Mouse (Mus musculus) heart, embryonic 10.5 days (tissue): ENCODE data around the gene Srcin1. TPM values are rescaled to one million over a fixed set of nuclear protein-coding genes. Genes with fewer than 3 reads are reported as not detected.
A peak's percentile ranks its signal among the peaks of the same experiment; 100 is the strongest.

ENCODE experiments used
- DNase-seq: peaks from one replicate; pipeline ENCODE4 v3.0.0-alpha.2; 2017; ENCODE audit warnings: low spot score
- H3K27ac ChIP-seq: fragments of 300-500 bp; sonication (generic); 2 replicates; pipeline ENCODE4 v1.5.1; 2016; ENCODE audit warnings: mild to moderate bottlenecking
- H3K27me3 ChIP-seq: fragments of 300-500 bp; sonication (generic); 2 replicates; pipeline ENCODE4 v1.6.1; 2016; ENCODE audit warnings: mild to moderate bottlenecking; ENCODE audit not compliant: poor library complexity, insufficient read depth, severe bottlenecking
- H3K36me3 ChIP-seq: fragments of 300-500 bp; sonication (generic); 2 replicates; pipeline ENCODE4 v1.6.1; 2016; ENCODE audit warnings: mild to moderate bottlenecking, moderate library complexity
- H3K4me1 ChIP-seq: fragments of 300-500 bp; sonication (generic); 2 replicates; pipeline ENCODE4 v1.6.1; 2016; ENCODE audit warnings: mild to moderate bottlenecking
- H3K4me3 ChIP-seq: fragments of 300-500 bp; sonication (generic); 2 replicates; pipeline ENCODE4 v1.5.1; 2016; ENCODE audit warnings: mild to moderate bottlenecking, moderate library complexity
- H3K9me3 ChIP-seq: fragments of 300-500 bp; sonication (generic); 2 replicates; pipeline ENCODE4 v1.6.1; 2016; ENCODE audit warnings: mild to moderate bottlenecking, moderate library complexity
- WGBS: fragments of 180-500 bp; shearing (Covaris S2); methylation state at CpG from one replicate; pipeline ENCODE4 v1.1.7; 2016; 5-methylcytosine and 5-hydroxymethylcytosine counted together
- polyA plus RNA-seq: library from polyadenylated mRNA; unstranded; fragments of >200 nt; fragmentation: Nextera tagmentation; extraction: Ambion mirVana; gene quantifications from 2 replicates; pipeline ENCODE4 v1.2.1, GENCODE M21; 2016

The Srcin1 gene
- polyA plus RNA-seq, 1 experiment from 2014 or later, result 0.14 TPM

DNA sequence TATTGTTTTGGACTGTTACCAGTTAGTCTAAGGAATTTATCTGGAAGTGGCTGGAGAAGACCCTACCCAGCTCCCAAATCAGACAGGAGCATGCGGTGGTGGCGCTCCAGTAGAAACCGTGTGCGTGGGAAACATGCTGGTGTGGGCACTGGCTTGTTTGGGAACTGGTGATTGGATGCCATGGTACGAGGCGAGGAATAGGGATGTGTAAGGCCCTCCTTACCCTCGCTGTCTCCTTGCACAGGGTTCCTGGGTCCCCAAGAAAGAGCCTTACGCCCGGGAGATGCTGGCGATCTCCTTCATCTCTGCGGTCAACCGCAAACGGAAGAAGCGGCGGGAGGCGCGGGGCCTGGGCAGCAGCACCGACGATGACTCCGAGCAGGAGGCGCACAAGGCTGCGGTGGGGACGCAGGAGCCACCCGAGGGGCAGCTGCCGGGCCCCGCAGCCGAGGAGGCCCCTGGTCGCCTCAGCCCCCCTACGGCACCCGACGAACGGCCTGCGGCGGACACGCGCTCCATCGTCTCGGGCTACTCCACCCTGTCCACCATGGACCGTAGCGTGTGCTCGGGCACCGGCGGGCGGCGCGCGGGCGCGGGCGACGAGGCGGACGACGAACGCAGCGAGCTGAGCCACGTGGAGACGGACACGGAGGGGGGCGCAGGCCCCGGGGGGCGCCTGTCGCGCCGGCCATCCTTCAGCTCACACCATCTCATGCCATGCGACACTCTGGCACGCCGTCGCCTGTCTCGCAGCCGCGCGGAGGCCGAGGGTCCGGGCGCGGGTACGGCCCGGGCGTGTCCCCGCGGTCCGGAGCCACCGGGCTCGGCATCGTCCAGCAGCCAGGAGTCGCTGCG, 75.9 kb downstream of the Srcin1 start, which contains the start of gene 4933428G20Rik:
Gene 4933428G20Rik, minus strand, starts transcription at position 476 of the 855 bp plus-strand sequence.
- Histone ChIP-seq H3K36me3 (peaks cover 65% of the 10 kb centered on the region), H3K27ac (peak within 1 kb of the TSS; percentile 68), H3K27me3 (peaks cover 65% of the 10 kb centered on the region)

DNA sequence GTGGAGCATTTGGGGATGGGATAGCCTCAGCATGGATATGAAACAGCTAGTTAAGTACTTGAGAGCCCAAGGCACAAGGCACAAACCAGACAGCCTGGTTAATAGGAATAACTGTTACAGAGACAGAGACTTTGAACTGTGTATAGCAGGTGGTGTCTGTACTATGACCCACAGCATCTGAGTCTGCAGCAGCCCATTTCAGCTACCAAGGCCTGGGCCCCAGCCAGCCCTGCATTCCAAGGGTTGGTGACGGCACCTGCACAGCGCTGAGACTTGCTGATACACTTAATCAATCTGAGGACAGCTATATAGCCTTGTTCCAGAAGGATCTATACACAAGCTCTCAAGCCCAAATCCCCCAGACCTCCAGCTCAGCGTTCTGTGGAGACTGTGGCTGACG, 78.4 kb downstream of the Srcin1 start:
- no peak for DNase-seq
- WGBS, result 86% methylated on average over 4 of the region's 4 CpGs
- Histone ChIP-seq H3K4me1 (peaks cover 29% of the 10 kb centered on the region), H3K36me3 (peaks cover 91% of the 10 kb centered on the region), H3K27me3 (peaks cover 62% of the 10 kb centered on the region), H3K4me3 (no peak overlapping the region), H3K9me3 (no peaks in the 10 kb centered on the region), H3K27ac (no peak overlapping the region)

More for the DNA sequence above, 75.9 kb downstream of the Srcin1 start, which contains the start of gene 4933428G20Rik:
- Histone ChIP-seq H3K9me3 (no peaks in the 10 kb centered on the region), H3K4me1 (peaks cover 33% of the 10 kb centered on the region), H3K4me3 (peak within 1 kb of the TSS; percentile 49)
- WGBS, result 21% methylated on average over 83 of the region's 88 CpGs
- no peak for DNase-seq

DNA sequence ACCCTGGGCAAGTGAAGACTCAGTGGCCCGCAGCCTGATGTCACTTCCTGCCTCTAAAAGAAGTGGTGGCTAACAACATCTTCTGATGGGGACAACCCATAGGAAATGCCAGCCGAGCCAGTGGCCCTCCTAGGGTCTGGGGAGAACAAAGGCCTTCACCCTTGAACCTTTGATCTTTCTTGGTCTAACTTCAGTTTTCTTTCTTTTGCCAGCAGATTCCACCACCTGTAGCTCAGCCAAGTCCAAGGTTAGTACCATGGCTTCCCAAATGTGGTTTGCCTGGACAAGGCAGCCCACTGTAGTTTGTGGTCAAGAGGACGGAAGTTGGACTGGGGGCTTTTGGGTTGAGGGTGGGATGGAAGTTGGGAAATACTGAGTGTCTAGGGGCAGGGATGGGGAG, 83.2 kb downstream of the Srcin1 start:
- H3K27me3 ChIP-seq, result peaks cover 16% of the 10 kb centered on the region
- peaks cover 88% of the 10 kb centered on the region for H3K36me3 ChIP-seq
- WGBS, result 91% methylated on average over 3 of the region's 3 CpGs
- no peaks in the 10 kb centered on the region for H3K9me3 ChIP-seq
- H3K4me1 ChIP-seq, result peaks cover 8% of the 10 kb centered on the region
- no peak overlapping the region for H3K27ac ChIP-seq
- H3K4me3 ChIP-seq, result no peak overlapping the region
- no peak for DNase-seq

DNA sequence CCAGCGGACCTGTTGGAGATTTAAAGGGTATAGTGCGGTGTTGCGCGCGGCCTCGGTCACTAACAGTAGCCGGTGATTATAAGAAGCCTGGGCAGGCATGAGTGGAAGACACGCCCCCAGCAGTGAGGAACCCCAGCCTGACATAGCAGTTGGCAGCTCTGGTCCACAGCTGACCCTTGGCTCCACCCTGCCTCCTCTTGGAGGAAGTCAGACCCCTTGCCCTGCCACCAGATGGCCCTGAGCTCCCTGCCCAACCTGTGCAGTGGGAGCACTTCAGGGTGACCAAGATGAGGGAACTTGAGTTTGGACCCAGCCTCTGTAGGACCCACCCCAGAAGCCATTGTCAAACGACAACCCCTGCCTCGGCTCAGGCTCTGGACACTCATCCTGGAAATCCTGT, 84.3 kb downstream of the Srcin1 start:
- Histone ChIP-seq H3K4me3 (no peak overlapping the region), H3K4me1 (peaks cover 8% of the 10 kb centered on the region), H3K27ac (no peak overlapping the region), H3K27me3 (peaks cover 4% of the 10 kb centered on the region; the same call in 1 of the 2 replicates), H3K9me3 (no peaks in the 10 kb centered on the region), H3K36me3 (peaks cover 88% of the 10 kb centered on the region)
- WGBS, result 83% methylated on average over 10 of the region's 10 CpGs
- DNase-seq, result no peak

DNA sequence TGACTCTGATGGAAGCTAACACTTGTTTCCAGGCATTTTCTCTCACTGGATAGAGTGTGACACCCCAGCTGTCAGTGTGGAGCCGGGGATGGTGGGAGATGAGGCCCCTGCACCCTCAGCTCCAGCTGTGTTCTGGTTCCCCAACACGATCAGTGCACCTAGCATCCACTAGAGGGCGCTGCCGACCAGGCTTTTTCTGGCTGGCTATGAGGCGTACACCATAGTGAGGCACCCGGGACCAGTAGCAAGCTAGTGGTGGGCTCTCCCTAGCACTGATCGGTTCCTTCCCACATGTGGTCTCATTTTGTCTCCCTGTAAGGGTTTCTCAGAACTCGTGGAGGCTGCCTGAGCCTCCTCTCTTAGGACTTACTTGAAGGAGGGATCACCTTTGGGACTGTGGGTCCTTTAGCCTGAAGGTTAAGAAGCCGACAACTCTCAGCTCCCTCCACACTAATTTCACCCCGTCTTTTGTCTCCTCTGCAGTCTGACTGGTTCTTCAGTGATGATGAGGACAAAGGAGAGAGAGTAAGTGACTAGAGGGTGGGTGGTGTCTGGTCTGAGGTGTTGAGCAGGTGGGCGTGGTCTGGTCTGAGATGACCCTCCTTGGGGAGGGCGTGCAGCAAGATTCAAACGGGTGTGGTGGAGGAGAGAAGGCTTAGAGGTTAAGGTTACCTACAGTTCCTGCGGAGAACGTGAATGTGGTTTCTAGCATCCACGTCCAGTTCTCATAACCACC, 86.2 kb downstream of the Srcin1 start:
- H3K36me3 ChIP-seq, result peaks cover 89% of the 10 kb centered on the region
- no peaks in the 10 kb centered on the region for H3K9me3 ChIP-seq
- no peak overlapping the region for H3K27ac ChIP-seq
- 36% methylated on average over 16 of the region's 16 CpGs for WGBS
- peaks cover 8% of the 10 kb centered on the region for H3K4me1 ChIP-seq
- DNase-seq, result peak; percentile 89
- H3K27me3 ChIP-seq, result no peaks in the 10 kb centered on the region
- H3K4me3 ChIP-seq, result no peak overlapping the region

DNA sequence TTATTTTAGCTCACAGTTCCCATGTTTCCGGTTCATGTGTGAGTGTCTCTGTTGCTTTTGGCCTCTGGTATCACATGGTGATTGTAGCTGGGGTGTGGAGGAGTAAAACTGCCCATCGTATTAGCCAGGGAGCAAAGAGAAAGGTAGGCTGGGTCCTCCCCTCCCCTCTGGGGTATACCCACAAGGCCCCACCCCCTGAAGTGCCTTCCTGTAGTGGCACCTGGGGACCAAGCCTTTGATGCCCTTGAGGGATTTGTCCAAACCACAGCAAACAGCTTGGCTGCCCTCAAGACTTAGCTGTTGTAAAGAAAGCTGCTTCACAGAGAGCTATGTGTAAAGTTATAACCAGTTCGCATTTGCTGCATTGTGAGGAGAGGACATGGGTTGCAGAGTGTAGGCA, 88.3 kb downstream of the Srcin1 start:
- Histone ChIP-seq H3K9me3 (no peaks in the 10 kb centered on the region), H3K4me1 (peaks cover 8% of the 10 kb centered on the region), H3K4me3 (no peak overlapping the region), H3K27ac (no peak overlapping the region), H3K36me3 (peaks cover 85% of the 10 kb centered on the region), H3K27me3 (no peaks in the 10 kb centered on the region)
- DNase-seq, result no peak
- WGBS, result 76% methylated on average over 3 of the region's 3 CpGs

DNA sequence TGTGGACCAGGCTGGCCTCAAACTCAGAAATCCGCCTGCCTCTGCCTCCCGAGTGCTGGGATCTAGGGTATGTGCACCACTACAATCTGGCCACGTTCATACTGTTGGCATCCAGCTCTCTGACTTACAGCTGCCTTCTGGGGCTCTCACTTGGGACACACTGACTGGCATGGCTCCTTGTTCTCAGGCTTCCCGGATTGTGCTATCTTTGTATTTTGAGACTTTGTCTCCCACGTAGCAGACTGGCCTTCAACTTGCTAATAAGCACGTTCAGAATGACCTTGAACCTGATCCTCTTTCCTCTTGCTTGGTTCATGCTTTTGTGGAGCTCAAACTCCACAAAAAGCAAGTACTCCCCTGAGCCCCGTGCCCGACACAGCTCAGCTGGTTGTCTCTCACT, 90.3 kb downstream of the Srcin1 start:
- H3K27me3 ChIP-seq, result no peaks in the 10 kb centered on the region
- WGBS, result 80% methylated on average over 8 of the region's 8 CpGs
- no peak overlapping the region for H3K27ac ChIP-seq
- H3K36me3 ChIP-seq, result peaks cover 85% of the 10 kb centered on the region
- H3K4me3 ChIP-seq, result no peak overlapping the region
- H3K4me1 ChIP-seq, result peaks cover 4% of the 10 kb centered on the region; the same call in 1 of the 2 replicates
- no peak for DNase-seq
- no peaks in the 10 kb centered on the region for H3K9me3 ChIP-seq

DNA sequence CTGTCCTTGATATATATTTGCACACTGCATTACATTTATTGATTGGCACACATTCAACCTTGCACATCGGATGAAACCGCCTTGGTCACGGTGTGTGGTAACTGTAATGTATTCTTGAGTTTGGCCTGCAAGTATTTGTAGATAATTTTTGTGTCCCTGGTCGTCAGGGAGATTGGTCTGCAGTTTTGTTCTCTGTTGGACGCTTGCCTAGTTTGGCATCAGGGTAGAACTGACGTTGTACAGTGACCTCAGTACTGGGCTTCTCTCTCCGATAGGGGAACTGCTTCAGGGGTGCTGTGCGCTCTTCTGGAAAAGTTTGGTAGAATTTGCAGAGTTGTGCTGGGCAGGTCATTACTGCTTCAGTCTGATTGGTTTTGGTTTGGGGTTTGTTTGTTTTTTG, 96.2 kb downstream of the Srcin1 start:
- Histone ChIP-seq H3K36me3 (peaks cover 95% of the 10 kb centered on the region), H3K9me3 (no peaks in the 10 kb centered on the region), H3K27ac (no peak overlapping the region), H3K4me3 (no peak overlapping the region), H3K4me1 (peaks cover 5% of the 10 kb centered on the region), H3K27me3 (no peaks in the 10 kb centered on the region)
- no peak for DNase-seq
- 87% methylated on average over 8 of the region's 8 CpGs for WGBS

DNA sequence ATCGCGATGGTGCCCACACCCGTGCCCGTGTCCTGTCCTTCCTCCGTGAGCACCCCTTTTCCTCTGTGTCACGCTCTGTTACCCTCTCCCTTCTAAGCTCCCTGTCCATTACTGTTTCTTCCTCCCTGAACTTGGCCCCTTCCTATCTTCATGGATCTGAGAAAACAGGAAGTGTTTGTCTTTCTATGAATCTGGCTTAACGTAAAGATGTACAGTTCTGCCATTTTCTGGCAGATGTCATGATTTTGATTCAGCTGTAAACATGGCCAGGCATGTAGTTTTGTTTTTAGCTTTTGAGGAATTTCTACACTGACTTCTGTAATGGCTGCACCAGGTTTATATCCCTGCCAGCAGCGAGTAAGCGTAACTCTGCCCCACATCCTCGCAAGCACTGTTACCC, 96.9 kb downstream of the Srcin1 start:
- Histone ChIP-seq H3K9me3 (no peaks in the 10 kb centered on the region), H3K36me3 (peaks cover 96% of the 10 kb centered on the region), H3K4me3 (no peak overlapping the region), H3K27me3 (no peaks in the 10 kb centered on the region), H3K4me1 (peaks cover 5% of the 10 kb centered on the region), H3K27ac (no peak overlapping the region)
- WGBS, result 89% methylated on average over 10 of the region's 10 CpGs
- DNase-seq, result no peak

DNA sequence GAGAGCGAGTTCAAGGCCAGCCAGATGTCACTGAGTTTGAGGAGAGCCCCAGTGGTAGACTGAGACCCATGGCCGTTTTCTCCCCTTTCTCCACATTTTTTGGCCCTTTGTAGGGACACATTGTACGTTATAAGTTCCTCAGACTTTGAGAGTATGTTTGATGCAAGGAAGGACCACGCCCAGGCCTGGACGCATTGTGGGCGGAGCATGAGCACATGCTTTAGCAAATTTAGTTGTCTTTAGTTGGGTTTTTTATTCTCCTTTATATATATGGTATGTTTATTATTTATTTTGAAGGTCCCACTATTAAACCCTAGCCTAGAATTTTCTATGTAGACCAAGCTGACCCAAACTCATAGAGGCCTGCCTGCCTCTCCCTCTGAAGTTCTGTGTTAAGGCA, 97.6 kb downstream of the Srcin1 start:
- H3K27me3 ChIP-seq, result no peaks in the 10 kb centered on the region
- WGBS, result 91% methylated on average over 6 of the region's 6 CpGs
- no peak overlapping the region for H3K27ac ChIP-seq
- no peaks in the 10 kb centered on the region for H3K9me3 ChIP-seq
- peaks cover 99% of the 10 kb centered on the region for H3K36me3 ChIP-seq
- peaks cover 5% of the 10 kb centered on the region for H3K4me1 ChIP-seq
- DNase-seq, result no peak
- no peak overlapping the region for H3K4me3 ChIP-seq

DNA sequence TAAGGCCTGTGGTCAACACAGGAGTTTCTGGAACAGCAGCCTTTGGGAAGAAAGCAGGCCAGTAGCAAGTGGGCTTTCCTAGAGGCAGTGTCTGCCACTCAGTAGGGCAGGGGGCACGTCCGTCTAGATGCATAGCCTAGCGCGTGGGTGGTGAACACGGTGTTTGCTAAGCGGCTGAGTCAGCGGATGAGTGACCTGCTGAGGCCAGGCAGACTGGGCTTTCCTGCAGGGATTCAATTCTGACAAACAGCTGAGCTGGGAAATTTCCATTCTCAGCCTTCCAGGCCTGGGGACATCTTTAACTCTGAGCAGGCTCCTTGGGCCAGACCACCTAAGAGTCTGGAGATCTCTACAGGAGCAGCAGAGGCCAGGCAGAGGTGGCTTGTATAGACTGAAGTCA, 98.6 kb downstream of the Srcin1 start:
- Histone ChIP-seq H3K4me3 (no peak overlapping the region), H3K4me1 (peaks cover 5% of the 10 kb centered on the region), H3K9me3 (no peaks in the 10 kb centered on the region), H3K27me3 (no peaks in the 10 kb centered on the region), H3K27ac (no peak overlapping the region), H3K36me3 (peaks cover 99% of the 10 kb centered on the region)
- DNase-seq, result no peak
- 82% methylated on average over 7 of the region's 7 CpGs for whole genome bisulfite sequencing

DNA sequence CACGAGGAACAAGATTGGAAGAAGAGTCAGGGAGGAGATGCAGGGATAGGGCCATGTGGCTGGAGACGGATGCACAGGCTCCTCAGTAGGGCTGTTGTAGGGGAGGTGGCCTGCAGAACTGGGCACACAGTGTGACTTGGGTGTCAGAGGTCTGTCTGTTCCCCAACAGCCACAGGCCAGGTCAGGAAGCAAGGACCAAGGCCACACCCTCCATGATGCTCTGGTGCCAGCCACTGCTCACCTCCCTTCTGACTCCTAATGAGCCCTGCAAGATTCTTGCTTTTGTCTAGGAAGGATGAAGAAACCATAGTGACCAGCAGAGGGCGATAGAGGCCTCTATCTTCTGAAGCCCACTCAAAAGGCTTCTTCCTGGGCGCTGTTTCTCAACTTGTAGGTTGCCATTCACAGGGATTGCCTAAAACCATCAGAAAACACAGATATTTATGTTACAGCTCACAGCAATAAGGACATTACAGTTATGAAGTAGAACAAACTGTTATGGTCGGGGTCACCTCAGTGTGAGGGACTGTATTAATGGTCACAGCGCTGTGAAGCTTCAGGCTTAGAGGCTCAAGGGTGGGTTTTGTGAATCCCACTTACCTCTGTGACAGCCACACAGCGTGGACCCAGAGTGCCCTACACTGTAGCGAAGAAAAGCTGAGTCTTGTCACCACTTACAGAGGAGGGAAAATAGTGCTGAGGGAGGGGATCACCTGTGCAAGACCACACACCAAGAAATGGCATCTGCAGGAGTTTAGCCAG, 99.5 kb downstream of the Srcin1 start:
- H3K9me3 ChIP-seq, result no peaks in the 10 kb centered on the region
- no peak overlapping the region for H3K27ac ChIP-seq
- 69% methylated on average over 8 of the region's 8 CpGs for WGBS
- no peak overlapping the region for H3K4me3 ChIP-seq
- peaks cover 5% of the 10 kb centered on the region for H3K4me1 ChIP-seq
- no peak for DNase-seq
- H3K27me3 ChIP-seq, result no peaks in the 10 kb centered on the region
- peaks cover 98% of the 10 kb centered on the region for H3K36me3 ChIP-seq
